Mouse (Mus musculus): ENCODE measurements around the gene Oaf. TPM values are rescaled to one million over a fixed set of nuclear protein-coding genes. Genes with fewer than 3 reads are reported as not detected.
A peak's percentile ranks its signal among the peaks of the same experiment; 100 is the strongest.

Oaf gene
- total and polyA plus RNA-seq, 3 experiments, result 57.6 to 137 TPM; not detected in 1

- peak; percentile 60 for DNase-seq (ENCODE audit: low read depth, low spot score)
- Histone ChIP-seq H3K36me3 (ENCODE audit: control insufficient read depth in 1 of 2, insufficient read depth in 2 of 2, low read length in 2 of 2) (no peaks in the 10 kb centered on the region), H3K9me3 (replicated peaks; ENCODE audit: insufficient read depth, low read length) (no peaks in the 10 kb centered on the region), H3K4me3 (ENCODE audit: control insufficient read depth in 1 of 2, insufficient read depth in 1 of 2, low read depth in 2 of 2, low read length in 2 of 2) (no peak overlapping the region), H3K27ac (ENCODE audit: control insufficient read depth, low read depth, low read length) (no peak overlapping the region), H3K4me1 (ENCODE audit: control insufficient read depth in 1 of 2, insufficient read depth in 2 of 2, low read length in 2 of 2) (no peaks in the 10 kb centered on the region), H3K79me2 (ENCODE audit: control insufficient read depth, insufficient read depth, low read length, poor library complexity) (no peaks in the 10 kb centered on the region), H3K9ac (ENCODE audit: control insufficient read depth, low read depth, low read length, poor library complexity, severe bottlenecking) (no peak overlapping the region), H3K27me3 (ENCODE audit: control insufficient read depth in 1 of 2, insufficient read depth in 2 of 2, low read length in 2 of 2) (peaks cover 0 to 2% of the 10 kb centered on the region in 2 experiments; a peak in 2 of 4 replicates)
- TF ChIP-seq RAD21 (IDR thresholded peaks at IDR 0.05; ENCODE audit: low read depth, low read length), result peak; percentile 85
- TF ChIP-seq UBTF (IDR thresholded peaks at IDR 0.05; ENCODE audit: borderline replicate concordance, insufficient read depth, low read depth, low read length), result no peak
- peak; percentile 49 to 87 (median 66) for TF ChIP-seq CTCF (IDR thresholded peaks at IDR 0.05 in 2 of 3, conservative IDR thresholded peaks at IDR 0.05 in 1 of 3; ENCODE audit: control insufficient read depth in 1 of 3, insufficient read depth in 1 of 3, low read depth in 2 of 3, low read length in 3 of 3, poor library complexity in 1 of 3, severe bottlenecking in 1 of 3)
- no peak for TF ChIP-seq POLR2AphosphoS2 (IDR thresholded peaks at IDR 0.05; ENCODE audit: low read length)
- peak; percentile 72 for TF ChIP-seq ZC3H11A (IDR thresholded peaks at IDR 0.05; ENCODE audit: low read depth, low read length)
- no peak for TF ChIP-seq TBP (IDR thresholded peaks at IDR 0.05; ENCODE audit: low read depth, low read length)
- peak; percentile 88 for TF ChIP-seq SMC3 (IDR thresholded peaks at IDR 0.05; ENCODE audit: low read depth, low read length)
Measured at GRCm38 (mm10) chr9:43210771-43211450, 28.8 kb downstream of the Oaf start.

DNA sequence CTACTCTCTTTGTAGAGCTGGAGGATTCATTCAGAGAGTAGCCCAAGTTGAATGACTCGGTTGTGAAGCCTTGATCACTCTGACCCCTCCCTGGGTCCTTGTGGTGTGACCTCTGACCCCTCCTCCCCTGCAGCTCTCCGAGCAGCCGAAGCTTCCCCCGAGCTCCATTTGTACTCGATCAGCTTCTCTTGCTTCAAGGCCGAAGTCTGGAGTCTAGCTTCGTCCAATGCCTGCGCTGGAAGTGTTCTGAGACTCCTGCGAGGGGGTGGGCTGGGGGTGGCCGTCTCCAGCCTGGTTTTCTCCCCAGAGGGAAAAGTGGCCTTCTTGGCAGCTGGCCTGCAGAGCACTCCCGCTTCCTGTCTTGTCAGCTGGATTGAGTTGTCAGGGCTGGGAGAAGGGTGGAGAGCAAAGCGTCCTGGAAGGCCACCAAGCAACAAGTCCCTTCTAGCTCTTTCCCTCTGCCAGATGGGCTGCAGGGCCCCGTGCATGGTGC lies 29.5 kb downstream of the Oaf start, which contains the start of gene Pou2f3:
Gene Pou2f3, minus strand, starts transcription at position 180 of the 493 bp plus-strand sequence.
- no peaks in the 10 kb centered on the region for H3K79me2 ChIP-seq (ENCODE audit: control insufficient read depth, insufficient read depth, low read length, poor library complexity)
- H3K27ac ChIP-seq (ENCODE audit: control insufficient read depth, low read depth, low read length), result no peak within 1 kb of the TSS
- no peaks in the 10 kb centered on the region for H3K9me3 ChIP-seq (replicated peaks; ENCODE audit: insufficient read depth, low read length)
- H3K9ac ChIP-seq (ENCODE audit: control insufficient read depth, low read depth, low read length, poor library complexity, severe bottlenecking), result no peak within 1 kb of the TSS
- no peak within 1 kb of the TSS for H3K4me3 ChIP-seq (ENCODE audit: control insufficient read depth in 1 of 2, insufficient read depth in 1 of 2, low read depth in 2 of 2, low read length in 2 of 2)
- DNase-seq (ENCODE audit: low read depth, low spot score), result no peak
- H3K36me3 ChIP-seq (ENCODE audit: control insufficient read depth in 1 of 2, insufficient read depth in 2 of 2, low read length in 2 of 2), result no peaks in the 10 kb centered on the region
- TF ChIP-seq BHLHE40 (IDR thresholded peaks at IDR 0.05; ENCODE audit: borderline replicate concordance, low read depth, low read length) (no peak), GABPA (IDR thresholded peaks at IDR 0.05; ENCODE audit: low read depth, low read length) (no peak), POLR2A (IDR thresholded peaks at IDR 0.05; ENCODE audit: control insufficient read depth in 1 of 2, insufficient read depth in 1 of 2, low read depth in 1 of 2, low read length in 2 of 2, poor library complexity in 1 of 2) (no peak), ZC3H11A (IDR thresholded peaks at IDR 0.05; ENCODE audit: low read depth, low read length) (no peak)
- peaks cover 0 to 4% of the 10 kb centered on the region in 2 experiments; a peak in 2 of 4 replicates for H3K27me3 ChIP-seq (ENCODE audit: control insufficient read depth in 1 of 2, insufficient read depth in 2 of 2, low read length in 2 of 2)
- H3K4me1 ChIP-seq (ENCODE audit: control insufficient read depth in 1 of 2, insufficient read depth in 2 of 2, low read length in 2 of 2), result no peaks in the 10 kb centered on the region

DNA sequence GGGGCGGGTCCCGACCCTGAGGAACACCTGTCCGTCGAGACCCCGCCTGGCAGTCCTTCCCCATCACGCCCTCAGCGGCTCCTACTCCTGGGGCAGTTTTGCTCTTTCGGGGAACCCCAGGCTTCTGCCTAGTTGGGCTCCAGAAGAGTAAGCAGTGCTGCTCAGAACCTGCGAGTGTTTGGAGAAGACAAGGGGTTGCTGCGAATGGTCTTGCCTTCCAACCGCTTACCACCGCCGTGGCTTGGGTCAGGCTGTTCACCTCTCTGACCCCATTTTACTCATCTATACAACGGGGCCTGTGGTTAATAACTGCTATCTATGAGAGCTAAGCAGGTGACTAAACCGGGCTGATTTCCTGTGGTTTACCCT lies 33.7 kb downstream of the Oaf start:
- H3K36me3 ChIP-seq (ENCODE audit: control insufficient read depth in 1 of 2, insufficient read depth in 2 of 2, low read length in 2 of 2), result no peaks in the 10 kb centered on the region
- no peak for DNase-seq (ENCODE audit: low read depth, low spot score)
- H3K9ac ChIP-seq (ENCODE audit: control insufficient read depth, low read depth, low read length, poor library complexity, severe bottlenecking), result no peak overlapping the region
- H3K79me2 ChIP-seq (ENCODE audit: control insufficient read depth, insufficient read depth, low read length, poor library complexity), result no peaks in the 10 kb centered on the region
- no peak overlapping the region for H3K4me3 ChIP-seq (ENCODE audit: control insufficient read depth in 1 of 2, insufficient read depth in 1 of 2, low read depth in 2 of 2, low read length in 2 of 2)
- H3K27me3 ChIP-seq (ENCODE audit: control insufficient read depth in 1 of 2, insufficient read depth in 2 of 2, low read length in 2 of 2), result peaks cover 0 to 4% of the 10 kb centered on the region in 2 experiments; a peak in 2 of 4 replicates
- no peaks in the 10 kb centered on the region for H3K4me1 ChIP-seq (ENCODE audit: control insufficient read depth in 1 of 2, insufficient read depth in 2 of 2, low read length in 2 of 2)
- no peak for TF ChIP-seq JUND (IDR thresholded peaks at IDR 0.05; ENCODE audit: low read depth, low read length)
- TF ChIP-seq HCFC1 (IDR thresholded peaks at IDR 0.05; ENCODE audit: low read depth, low read length), result no peak
- no peak for TF ChIP-seq CHD1 (IDR thresholded peaks at IDR 0.05; ENCODE audit: low read depth, low read length)
- no peak for TF ChIP-seq KAT2A (conservative IDR thresholded peaks at IDR 0.05; ENCODE audit: low read depth, low read length)
- TF ChIP-seq MYB (IDR thresholded peaks at IDR 0.05; ENCODE audit: low read depth, low read length), result no peak
- TF ChIP-seq ZC3H11A (IDR thresholded peaks at IDR 0.05; ENCODE audit: low read depth, low read length), result no peak
- TF ChIP-seq RCOR1 (IDR thresholded peaks at IDR 0.05; ENCODE audit: low read depth, low read length), result no peak
- no peaks in the 10 kb centered on the region for H3K9me3 ChIP-seq (replicated peaks; ENCODE audit: insufficient read depth, low read length)
- no peak overlapping the region for H3K27ac ChIP-seq (ENCODE audit: control insufficient read depth, low read depth, low read length)

Measured in MEL (cell line).